Mouse (Mus musculus) liver, postnatal 0 days (tissue): ENCODE data around the gene Mgat5b.

ENCODE experiments used
- CTCF ChIP-seq: sonication (generic); IDR thresholded peaks from 2 replicates; pipeline ENCODE4 v1.5.1; 2016; ENCODE audit warnings: antibody characterized with exemption, low read depth
- EP300 ChIP-seq: IDR thresholded peaks from 2 replicates; pipeline ENCODE4 v1.6.1; 2016; ENCODE audit warnings: antibody characterized with exemption, low read depth, mild to moderate bottlenecking

DNA sequence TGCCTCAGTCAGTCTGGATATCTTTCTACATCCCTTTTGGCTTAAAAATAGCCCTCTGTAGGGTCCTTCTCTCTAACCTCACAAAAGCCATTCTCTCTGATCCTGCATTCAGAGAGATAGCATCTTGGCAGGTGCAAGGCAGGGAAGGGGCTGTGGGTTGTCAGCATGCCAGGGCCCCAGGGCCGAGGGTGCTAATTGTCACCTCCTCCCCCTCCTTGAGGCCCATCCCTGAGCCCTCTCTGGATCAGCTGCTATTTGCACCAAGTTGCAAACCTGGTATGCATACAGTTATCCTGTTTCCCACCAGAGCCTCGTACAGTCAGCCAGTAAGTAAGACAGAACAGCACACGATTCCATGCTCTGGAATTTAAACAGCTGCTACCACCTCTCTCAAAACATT, 111.4 kb downstream of the Mgat5b start:
- no peak for TF ChIP-seq EP300
- no peak for TF ChIP-seq CTCF
